Mouse (Mus musculus) heart, postnatal 25 days (tissue): ENCODE data around the gene Gps2. TPM values are rescaled to one million over a fixed set of nuclear protein-coding genes. Genes with fewer than 3 reads are reported as not detected.
A peak's percentile ranks its signal among the peaks of the same experiment; 100 is the strongest.

Experiments
- DNase-seq: peaks from one replicate; pipeline ENCODE4 v3.0.0; 2022; ENCODE audit warnings: low spot score
- intact Hi-C: fragments of 180-260 bp; cut with DNase I; formaldehyde crosslinking; loops from one replicate; pipeline ENCODE4 v1.15.1; 2025
- total RNA-seq, 2 experiments: library from RNA; stranded (reverse); gene quantifications; 2 replicates each; pipeline ENCODE4 v1.2.3; 2021

Gps2 gene
- total RNA-seq, 2 experiments from 2014 or later = 24.1 to 26.7 TPM

- no peak for DNase-seq
Observed at GRCm38 (mm10) chr11:69883527-69884151, 30.0 kb upstream of the Gps2 start.

GRCm38 (mm10) chr11:69884240-69884639 lies 29.4 kb upstream of the Gps2 start:
- intact Hi-C loops = no loop called here
- DNase-seq = no peak

More at GRCm38 (mm10) chr11:69883527-69884151, 30.0 kb upstream of the Gps2 start:
- intact Hi-C loops = loop anchor here (2.0 kb wide), 1 partner anchor 15 kb away; no protein-coding TSS in a partner anchor

DNA sequence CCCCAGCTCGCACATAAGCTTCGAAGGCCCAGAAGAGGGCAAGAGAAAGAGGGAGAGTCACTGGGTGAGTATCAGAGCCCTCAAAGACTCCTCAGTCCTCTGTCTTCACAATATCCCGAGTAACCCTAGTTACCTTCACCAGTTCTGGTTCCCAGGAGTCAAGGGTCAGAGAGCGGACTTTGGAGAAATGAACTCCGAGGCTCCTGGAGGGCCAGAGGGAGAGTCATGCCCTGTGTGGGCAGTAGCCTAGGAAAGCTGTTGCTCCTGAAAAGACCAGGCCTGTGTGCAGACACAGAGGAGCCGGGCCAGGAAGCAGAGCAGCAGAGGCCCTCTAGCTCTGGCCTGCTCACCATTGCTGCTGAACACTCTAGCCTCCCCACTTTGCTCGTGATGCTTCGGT lies 29.0 kb upstream of the Gps2 start:
- intact Hi-C loops = no loop called here
- no peak for DNase-seq

DNA sequence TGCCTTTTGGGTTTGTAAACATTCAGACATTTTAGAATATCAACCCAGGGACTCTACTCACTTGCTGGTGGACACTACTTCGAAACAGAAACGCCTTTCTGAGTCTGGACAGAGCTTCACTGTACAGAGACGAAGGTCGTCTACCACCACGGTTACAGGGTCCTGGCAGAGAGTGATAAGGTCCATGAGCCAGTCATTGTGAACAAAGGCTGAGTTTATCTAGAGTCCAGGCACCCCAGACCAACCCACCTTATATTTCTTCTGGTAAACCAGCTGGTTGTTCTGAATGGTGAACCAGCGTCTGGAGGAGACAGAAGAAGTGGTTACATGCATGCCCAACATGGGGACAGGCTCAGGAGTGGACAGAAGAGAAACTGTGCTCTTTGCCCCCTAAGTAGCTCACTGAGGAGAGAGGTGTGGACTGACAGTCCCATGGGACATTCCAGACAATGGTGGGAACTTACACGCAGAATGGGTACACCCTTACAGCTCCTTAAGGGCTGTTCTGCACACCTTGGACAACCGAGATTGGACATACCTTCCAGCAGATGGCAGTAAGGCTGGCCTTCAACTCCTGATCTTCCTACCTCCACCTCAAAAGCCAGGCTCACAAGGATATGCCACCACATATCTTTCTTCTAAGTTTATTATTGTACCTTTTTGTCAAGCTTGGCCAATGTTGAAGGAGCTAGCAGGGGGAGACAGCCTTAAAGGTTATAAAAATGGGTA lies 26.6 kb upstream of the Gps2 start:
- intact Hi-C loops = no loop called here
- DNase-seq = no peak

GRCm38 (mm10) chr11:69891482-69891881 lies 22.2 kb upstream of the Gps2 start:
- no peak for DNase-seq
- intact Hi-C loops = no loop called here

DNA sequence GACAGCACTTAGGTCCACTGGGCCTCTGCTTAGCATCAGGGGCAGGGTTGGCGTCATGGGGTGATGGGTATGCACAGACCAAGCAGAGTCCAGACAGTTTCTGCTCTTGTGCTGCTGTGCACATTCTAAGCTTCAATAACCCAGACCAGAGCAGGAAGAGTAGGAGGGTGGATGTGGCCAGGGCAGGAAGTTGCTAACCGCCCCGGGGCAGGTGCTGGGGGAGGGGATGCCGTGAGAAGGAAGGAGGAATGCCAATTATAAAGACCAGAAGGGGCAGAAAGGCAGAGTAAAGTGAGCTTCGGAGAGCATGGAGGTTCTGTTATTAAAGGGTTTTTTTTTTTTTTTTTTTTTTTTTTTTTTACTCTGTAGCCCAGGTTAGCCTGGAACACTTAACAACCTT lies 19.0 kb upstream of the Gps2 start:
- intact Hi-C loops = no loop called here
- DNase-seq = no peak

DNA sequence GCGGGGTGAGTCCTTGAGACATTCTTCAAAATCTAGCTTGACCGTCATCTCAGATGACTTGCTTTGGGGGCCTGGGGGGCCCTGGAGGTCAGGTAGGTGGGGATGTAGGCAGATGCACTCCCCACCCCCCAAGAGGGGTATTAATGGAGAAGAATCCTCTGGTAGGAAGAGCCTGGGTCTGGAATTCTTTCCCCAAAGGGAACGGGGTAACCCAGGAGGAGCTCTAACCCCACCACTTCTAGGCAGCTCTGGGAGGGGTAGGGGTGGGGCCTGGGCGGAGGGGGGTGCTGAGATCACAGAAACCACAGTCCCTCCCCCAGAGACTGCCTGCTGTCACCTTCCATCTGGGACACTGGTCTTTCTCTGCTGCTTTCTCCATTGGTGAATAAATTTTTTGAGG lies 18.4 kb upstream of the Gps2 start, which contains the start of gene Acap1:
TSS of gene Acap1 (minus strand) at position 249 of the 400 bp plus-strand sequence.
- no peak for DNase-seq
- intact Hi-C loops = no loop called here

DNA sequence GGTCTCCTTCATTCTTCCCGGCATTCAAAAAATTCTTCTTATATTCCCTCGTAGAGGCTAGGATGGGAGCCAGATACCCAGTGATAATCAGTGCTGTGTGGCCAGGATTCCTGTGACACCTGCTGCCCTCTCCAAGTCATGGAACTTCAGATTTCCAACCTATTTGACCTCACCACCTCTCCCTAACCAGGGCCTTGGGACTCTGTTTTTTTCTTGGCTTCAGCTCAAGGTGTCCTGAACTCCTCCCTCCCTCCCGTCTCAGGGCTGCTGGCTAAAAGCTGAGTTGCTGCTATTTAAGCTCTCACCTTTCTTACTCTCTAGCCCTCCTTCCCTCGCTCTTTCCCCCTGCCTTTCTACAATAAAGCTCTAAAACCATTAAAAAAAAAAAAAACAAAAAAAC lies 13.8 kb upstream of the Gps2 start:
- intact Hi-C loops = loop anchor here (2.0 kb wide), 1 partner anchor 17 kb away; no protein-coding TSS in a partner anchor
- no peak for DNase-seq

DNA sequence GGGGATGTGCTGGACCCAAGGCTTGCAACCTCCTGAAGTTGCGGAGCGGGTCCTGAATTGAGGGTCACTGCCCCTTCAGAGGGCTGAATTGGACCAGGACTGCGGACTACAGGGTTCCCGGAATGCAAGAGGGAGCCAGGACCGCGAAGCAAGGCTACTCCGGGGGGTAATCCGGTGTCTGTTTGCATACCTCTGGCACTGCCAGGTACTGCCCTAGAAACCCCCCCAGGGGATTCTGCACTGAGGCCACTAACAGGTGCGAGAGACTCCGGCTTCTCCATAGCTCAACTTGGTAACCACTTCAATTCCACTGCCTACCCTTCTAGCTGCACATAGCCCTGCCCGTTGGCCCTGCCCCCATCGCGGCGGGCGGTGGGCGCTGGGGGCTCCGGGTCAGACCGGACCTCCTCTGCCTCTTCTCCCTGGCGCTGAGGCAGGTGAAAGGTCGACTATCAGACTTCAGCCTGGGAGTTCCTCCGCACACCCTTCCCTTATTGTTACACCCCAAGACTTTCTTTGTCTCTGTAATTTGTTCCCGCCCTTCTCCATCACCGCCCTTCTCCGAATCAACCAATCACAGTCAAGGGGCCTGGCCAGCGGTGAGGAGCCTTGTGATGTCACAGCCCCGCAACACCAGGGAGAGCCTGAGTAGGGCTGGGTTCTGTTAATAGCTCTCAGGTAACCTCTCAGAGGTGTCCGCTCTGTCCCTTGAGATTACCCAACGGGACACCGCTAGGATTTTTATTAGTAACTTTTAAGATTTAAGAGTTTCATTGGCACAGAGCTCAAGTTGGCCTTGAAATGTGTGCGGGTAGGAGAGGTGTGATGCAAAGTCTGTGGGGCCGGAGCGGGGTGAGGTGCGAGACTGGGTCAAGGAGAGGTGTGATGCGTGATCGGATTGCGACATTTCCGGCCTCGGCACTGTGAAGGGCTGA lies 12.9 kb upstream of the Gps2 start, which contains the start of the genes 2810408A11Rik and Neurl4:
TSS of gene 2810408A11Rik (minus strand) at position 517 of the 935 bp plus-strand sequence.
TSS of gene Neurl4 (plus strand) at position 602 of the 935 bp plus-strand sequence.
- peak; percentile 87 for DNase-seq
- intact Hi-C loops = no loop called here

GRCm38 (mm10) chr11:69901406-69901846 lies 12.3 kb upstream of the Gps2 start:
- DNase-seq = peak; percentile 95
- intact Hi-C loops = no loop called here

DNA sequence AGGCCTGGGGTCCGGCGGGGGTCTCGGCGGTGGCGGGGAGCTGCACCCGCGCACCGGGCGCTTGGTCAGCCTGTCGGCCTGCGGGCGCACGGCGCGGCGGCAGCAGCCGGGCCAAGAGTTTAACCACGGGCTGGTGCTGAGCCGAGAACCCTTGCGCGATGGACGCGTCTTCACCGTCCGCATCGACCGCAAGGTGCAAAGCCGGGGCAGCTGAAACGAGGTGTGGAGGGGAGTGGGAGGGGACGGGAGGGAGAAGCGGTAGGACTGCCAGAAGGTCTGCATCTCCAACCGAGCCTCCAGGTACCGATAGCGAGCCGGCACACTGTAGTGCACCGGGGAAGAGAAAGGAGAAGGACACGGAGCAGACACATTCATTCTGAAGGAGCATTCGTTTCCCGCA lies 11.7 kb upstream of the Gps2 start:
- intact Hi-C loops = no loop called here
- DNase-seq = no peak

- intact Hi-C loops = no loop called here
Observed at GRCm38 (mm10) chr11:69902972-69903371, 10.7 kb upstream of the Gps2 start.

DNA sequence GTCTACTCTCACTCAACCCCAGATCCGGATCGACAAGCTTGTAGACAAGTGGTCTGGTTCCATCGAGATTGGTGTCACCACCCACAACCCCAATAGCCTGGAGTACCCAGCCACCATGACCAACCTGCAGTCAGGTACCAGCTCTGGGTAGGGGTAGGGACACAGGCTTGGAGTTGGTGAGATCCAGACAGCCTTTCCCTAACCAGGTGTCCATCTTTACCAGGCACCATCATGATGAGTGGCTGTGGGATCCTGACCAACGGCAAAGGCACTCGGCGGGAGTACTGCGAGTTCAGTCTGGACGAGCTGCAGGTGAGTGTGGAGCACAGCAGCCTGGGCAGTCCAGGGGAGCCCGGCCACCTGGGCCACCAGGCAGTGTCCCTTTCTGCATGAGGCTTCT lies 9.4 kb upstream of the Gps2 start:
- intact Hi-C loops = no loop called here
- no peak for DNase-seq

More at GRCm38 (mm10) chr11:69902972-69903371, 10.7 kb upstream of the Gps2 start:
- no peak for DNase-seq

- intact Hi-C loops = no loop called here
- no peak for DNase-seq
Observed at GRCm38 (mm10) chr11:69908645-69909044, 5.0 kb upstream of the Gps2 start.

GRCm38 (mm10) chr11:69909174-69909573 lies 4.5 kb upstream of the Gps2 start:
- intact Hi-C loops = no loop called here
- no peak for DNase-seq

- intact Hi-C loops = no loop called here
- DNase-seq = no peak
Observed at GRCm38 (mm10) chr11:69910177-69910576, 3.5 kb upstream of the Gps2 start.

- DNase-seq = no peak
- intact Hi-C loops = no loop called here
Observed at GRCm38 (mm10) chr11:69910781-69911560, 2.7 kb upstream of the Gps2 start.

GRCm38 (mm10) chr11:69911701-69912100 lies 2.0 kb upstream of the Gps2 start:
- intact Hi-C loops = no loop called here
- DNase-seq = no peak
